Mouse (Mus musculus): ENCODE results near the gene B3gat3. TPM values are rescaled to one million over a fixed set of nuclear protein-coding genes. Genes with fewer than 3 reads are reported as not detected.
A peak's percentile ranks its signal among the peaks of the same experiment; 100 is the strongest.

Gene B3gat3
- polyA plus RNA-seq, 1 experiment = 60.1 TPM

DNA sequence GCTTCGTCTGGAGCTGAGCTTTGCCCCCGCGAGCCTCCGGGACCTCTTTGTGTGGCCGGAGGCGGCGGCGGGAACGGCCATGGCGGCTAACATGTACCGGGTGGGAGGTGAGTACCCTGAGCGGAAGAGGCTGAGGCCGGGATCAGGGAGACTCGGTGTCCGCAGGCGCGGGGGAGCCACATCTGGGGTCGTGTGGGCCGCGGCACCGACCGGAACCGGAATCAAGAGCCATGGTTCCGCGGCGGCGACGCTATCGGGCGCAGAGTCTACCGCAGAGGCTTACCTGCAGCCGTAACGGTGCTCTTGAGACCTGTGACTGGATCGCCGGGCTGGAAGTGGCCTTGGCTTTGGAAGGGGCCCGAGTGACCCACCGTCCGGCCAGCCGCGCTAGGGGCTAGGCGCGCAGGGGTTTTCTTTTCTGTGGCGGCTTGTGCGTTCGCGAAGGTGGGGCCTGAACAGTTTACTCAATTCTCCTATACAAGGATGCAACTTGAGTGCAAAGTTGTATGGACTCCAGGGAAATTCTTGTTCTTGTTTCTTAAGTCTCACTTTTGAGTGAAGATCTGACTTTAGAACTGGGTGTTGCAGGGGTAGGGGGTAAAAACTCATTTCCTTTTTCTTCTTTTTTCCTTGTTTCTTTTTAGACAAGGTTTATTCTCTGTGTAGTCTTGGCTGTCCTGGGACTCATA lies 22.2 kb downstream of the B3gat3 start:
- TF ChIP-seq FOSL1 (IDR thresholded peaks at IDR 0.05; ENCODE audit: insufficient read depth, low read length, poor library complexity, severe bottlenecking) (no peak), MYOD1 (IDR thresholded peaks at IDR 0.05; ENCODE audit: control insufficient read depth, insufficient read length, low read depth) (no peak), MYOG (IDR thresholded peaks at IDR 0.05; ENCODE audit: control insufficient read depth, extremely low read depth, insufficient read length) (no peak), USF1 (IDR thresholded peaks at IDR 0.05; ENCODE audit: low read depth) (no peak), CTCF (IDR thresholded peaks at IDR 0.05; ENCODE audit: control insufficient read depth, insufficient read depth, insufficient read length) (no peak), CEBPB (IDR thresholded peaks at IDR 0.05; ENCODE audit: low read depth) (no peak), MAX (IDR thresholded peaks at IDR 0.05) (no peak)
- Histone ChIP-seq H3K27me3 (ENCODE audit: control insufficient read depth, insufficient read depth, insufficient read length) (no peaks in the 10 kb centered on the region), H3ac (ENCODE audit: control insufficient read depth, insufficient read length, low read depth) (peak overlapping the region; percentile 97), H3K79me3 (ENCODE audit: low read depth) (peaks cover 36% of the 10 kb centered on the region), H3K36me3 (ENCODE audit: control insufficient read depth, insufficient read depth) (peaks cover 78% of the 10 kb centered on the region), H3K79me2 (ENCODE audit: control insufficient read depth, insufficient read depth) (peaks cover 60% of the 10 kb centered on the region), H3K4me3 (ENCODE audit: insufficient read depth, poor library complexity, severe bottlenecking) (peak overlapping the region; percentile 92)

DNA sequence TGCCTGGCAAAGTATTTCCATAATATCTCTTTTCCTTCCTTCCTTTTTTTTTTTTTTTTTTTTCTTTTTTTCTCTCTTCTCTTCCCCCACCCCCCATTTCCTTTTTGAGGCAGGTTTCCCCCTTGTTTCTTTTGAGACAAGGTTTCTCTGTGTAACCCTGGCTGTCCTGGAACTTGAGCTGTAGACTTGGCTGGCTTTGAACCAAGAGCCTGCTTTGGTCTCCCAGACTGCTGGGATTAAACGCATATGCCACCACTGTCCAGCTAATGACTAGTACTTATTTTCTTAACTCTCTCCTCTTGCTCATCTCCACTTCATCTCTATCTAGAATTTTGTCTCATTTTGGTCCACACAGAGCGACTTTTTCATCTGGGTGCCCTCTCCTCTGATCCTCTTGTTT lies 22.9 kb downstream of the B3gat3 start:
- Histone ChIP-seq H3K27me3 (ENCODE audit: control insufficient read depth, insufficient read depth, insufficient read length) (no peaks in the 10 kb centered on the region), H3K79me3 (ENCODE audit: low read depth) (peaks cover 38% of the 10 kb centered on the region), H3K36me3 (ENCODE audit: control insufficient read depth, insufficient read depth) (peaks cover 79% of the 10 kb centered on the region), H3ac (ENCODE audit: control insufficient read depth, insufficient read length, low read depth) (peak overlapping the region; percentile 33), H3K79me2 (ENCODE audit: control insufficient read depth, insufficient read depth) (peaks cover 65% of the 10 kb centered on the region), H3K4me3 (ENCODE audit: insufficient read depth, poor library complexity, severe bottlenecking) (peak overlapping the region; percentile 92)
- TF ChIP-seq MYOD1 (IDR thresholded peaks at IDR 0.05; ENCODE audit: control insufficient read depth, insufficient read length, low read depth) (no peak), USF1 (IDR thresholded peaks at IDR 0.05; ENCODE audit: low read depth) (no peak), MAX (IDR thresholded peaks at IDR 0.05) (no peak), MYOG (IDR thresholded peaks at IDR 0.05; ENCODE audit: control insufficient read depth, extremely low read depth, insufficient read length) (no peak), CTCF (IDR thresholded peaks at IDR 0.05; ENCODE audit: control insufficient read depth, insufficient read depth, insufficient read length) (no peak), CEBPB (IDR thresholded peaks at IDR 0.05; ENCODE audit: low read depth) (no peak)

DNA sequence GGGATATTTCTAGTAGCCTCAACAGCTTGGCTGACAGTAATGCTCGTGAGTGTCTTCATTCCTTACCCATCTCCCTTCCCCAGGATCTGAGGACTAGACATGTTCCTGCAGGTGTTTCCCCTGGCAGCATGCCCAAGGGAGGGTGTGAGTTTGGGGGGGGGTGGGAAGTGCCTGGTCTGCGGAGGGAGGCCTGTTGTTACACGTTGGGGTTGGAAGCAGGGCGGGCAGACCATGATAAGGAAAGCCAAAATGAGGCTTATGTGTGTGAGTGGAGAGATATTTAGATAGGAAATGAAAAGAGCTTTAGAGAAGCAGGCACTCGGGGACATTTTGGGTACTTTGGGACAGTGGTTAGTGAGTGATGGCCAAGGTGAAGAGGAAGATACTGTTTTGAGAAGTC lies 23.9 kb downstream of the B3gat3 start:
- Histone ChIP-seq H3ac (ENCODE audit: control insufficient read depth, insufficient read length, low read depth) (no peak overlapping the region), H3K79me3 (ENCODE audit: low read depth) (peaks cover 38% of the 10 kb centered on the region), H3K79me2 (ENCODE audit: control insufficient read depth, insufficient read depth) (peaks cover 66% of the 10 kb centered on the region), H3K36me3 (ENCODE audit: control insufficient read depth, insufficient read depth) (peaks cover 81% of the 10 kb centered on the region), H3K27me3 (ENCODE audit: control insufficient read depth, insufficient read depth, insufficient read length) (no peaks in the 10 kb centered on the region), H3K4me3 (ENCODE audit: insufficient read depth, poor library complexity, severe bottlenecking) (no peak overlapping the region)
- TF ChIP-seq USF1 (IDR thresholded peaks at IDR 0.05; ENCODE audit: low read depth) (no peak), FOSL1 (IDR thresholded peaks at IDR 0.05; ENCODE audit: insufficient read depth, low read length, poor library complexity, severe bottlenecking) (no peak), MYOG (IDR thresholded peaks at IDR 0.05; ENCODE audit: control insufficient read depth, extremely low read depth, insufficient read length) (no peak), CEBPB (IDR thresholded peaks at IDR 0.05; ENCODE audit: low read depth) (no peak), MAX (IDR thresholded peaks at IDR 0.05) (no peak), MYOD1 (IDR thresholded peaks at IDR 0.05; ENCODE audit: control insufficient read depth, insufficient read length, low read depth) (no peak), CTCF (IDR thresholded peaks at IDR 0.05; ENCODE audit: control insufficient read depth, insufficient read depth, insufficient read length) (no peak)

DNA sequence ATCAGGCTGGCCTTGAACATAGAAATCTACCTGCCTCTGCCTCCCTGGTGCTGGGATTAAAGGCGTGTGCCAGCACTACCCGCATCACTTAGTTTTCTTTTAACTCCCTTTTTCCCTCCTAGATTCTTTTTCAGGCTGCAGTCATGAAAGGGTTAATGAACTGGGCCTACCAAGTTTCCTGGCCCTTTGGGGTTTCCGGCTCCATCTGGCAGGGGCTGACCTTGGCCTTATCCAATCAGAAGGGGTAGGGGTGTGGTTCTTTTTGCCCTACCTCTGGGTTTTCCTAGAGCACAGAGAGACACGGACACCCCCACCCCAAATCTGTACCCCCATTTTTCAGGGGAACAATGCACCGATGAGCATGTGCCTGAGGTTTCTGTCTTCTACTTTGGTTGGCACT lies 24.6 kb downstream of the B3gat3 start:
- no peak overlapping the region for H3K4me3 ChIP-seq (ENCODE audit: insufficient read depth, poor library complexity, severe bottlenecking)
- no peaks in the 10 kb centered on the region for H3K27me3 ChIP-seq (ENCODE audit: control insufficient read depth, insufficient read depth, insufficient read length)
- peaks cover 38% of the 10 kb centered on the region for H3K79me3 ChIP-seq (ENCODE audit: low read depth)
- H3ac ChIP-seq (ENCODE audit: control insufficient read depth, insufficient read length, low read depth) = no peak overlapping the region
- H3K36me3 ChIP-seq (ENCODE audit: control insufficient read depth, insufficient read depth) = peaks cover 77% of the 10 kb centered on the region
- TF ChIP-seq MYOD1 (IDR thresholded peaks at IDR 0.05; ENCODE audit: control insufficient read depth, insufficient read length, low read depth) (no peak), MAX (IDR thresholded peaks at IDR 0.05) (no peak), CEBPB (IDR thresholded peaks at IDR 0.05; ENCODE audit: low read depth) (no peak), MYOG (IDR thresholded peaks at IDR 0.05; ENCODE audit: control insufficient read depth, extremely low read depth, insufficient read length) (no peak), USF1 (IDR thresholded peaks at IDR 0.05; ENCODE audit: low read depth) (no peak), CTCF (IDR thresholded peaks at IDR 0.05; ENCODE audit: control insufficient read depth, insufficient read depth, insufficient read length) (no peak), FOSL1 (IDR thresholded peaks at IDR 0.05; ENCODE audit: insufficient read depth, low read length, poor library complexity, severe bottlenecking) (no peak)
- H3K79me2 ChIP-seq (ENCODE audit: control insufficient read depth, insufficient read depth) = peaks cover 66% of the 10 kb centered on the region

DNA sequence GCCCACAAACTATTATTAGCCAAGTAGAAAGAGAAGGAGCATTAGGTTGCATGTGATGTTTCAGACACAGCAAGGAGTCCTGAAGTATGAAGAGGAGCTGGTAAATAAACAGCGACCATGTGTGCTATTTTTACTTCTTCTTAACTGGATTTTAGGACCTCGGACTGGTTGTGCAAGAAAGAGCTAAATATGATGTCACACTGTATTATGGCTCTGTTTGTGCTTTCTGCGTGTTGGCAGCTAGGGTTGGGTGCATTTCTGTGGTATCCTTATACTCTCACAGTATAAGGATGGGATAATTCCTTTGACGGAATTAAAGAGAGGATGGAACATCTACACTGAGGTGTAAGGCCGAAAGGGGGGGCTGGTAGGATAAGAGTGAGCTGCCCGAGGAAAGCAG lies 25.1 kb downstream of the B3gat3 start:
- H3K79me2 ChIP-seq (ENCODE audit: control insufficient read depth, insufficient read depth) = peaks cover 65% of the 10 kb centered on the region
- H3K27me3 ChIP-seq (ENCODE audit: control insufficient read depth, insufficient read depth, insufficient read length) = no peaks in the 10 kb centered on the region
- peaks cover 38% of the 10 kb centered on the region for H3K79me3 ChIP-seq (ENCODE audit: low read depth)
- TF ChIP-seq USF1 (IDR thresholded peaks at IDR 0.05; ENCODE audit: low read depth) = no peak
- TF ChIP-seq CTCF (IDR thresholded peaks at IDR 0.05; ENCODE audit: control insufficient read depth, insufficient read depth, insufficient read length) = no peak
- no peak for TF ChIP-seq MYOD1 (IDR thresholded peaks at IDR 0.05; ENCODE audit: control insufficient read depth, insufficient read length, low read depth)
- TF ChIP-seq CEBPB (IDR thresholded peaks at IDR 0.05; ENCODE audit: low read depth) = no peak
- no peak for TF ChIP-seq FOSL1 (IDR thresholded peaks at IDR 0.05; ENCODE audit: insufficient read depth, low read length, poor library complexity, severe bottlenecking)
- TF ChIP-seq MAX (IDR thresholded peaks at IDR 0.05) = no peak
- no peak for TF ChIP-seq MYOG (IDR thresholded peaks at IDR 0.05; ENCODE audit: control insufficient read depth, extremely low read depth, insufficient read length)
- no peak overlapping the region for H3K4me3 ChIP-seq (ENCODE audit: insufficient read depth, poor library complexity, severe bottlenecking)
- peaks cover 76% of the 10 kb centered on the region for H3K36me3 ChIP-seq (ENCODE audit: control insufficient read depth, insufficient read depth)
- no peak overlapping the region for H3ac ChIP-seq (ENCODE audit: control insufficient read depth, insufficient read length, low read depth)
